Mouse (Mus musculus) heart, embryonic 14.5 days (tissue): ENCODE results near the gene Heatr3. TPM values are rescaled to one million over a fixed set of nuclear protein-coding genes. Genes with fewer than 3 reads are reported as not detected.

Source experiments
- ATAC-seq: fragments of 200-750 bp; cut with Nextera tagmentation; 2 replicates; pipeline ENCODE4 v1.8.0; 2017; ENCODE audit warnings: low read depth, moderate TSS enrichment; ENCODE audit not compliant: insufficient number of reproducible peaks, insufficient read depth, low FRiP score
- H3K27ac ChIP-seq, 2 experiments: fragments of 200-500 bp in 1 of 2; fragments of 300-500 bp in 1 of 2; sonication (generic) in 1 of 2; replicated peaks in 1 of 2; 2 replicates each; pipeline ENCODE4 v1.5.1; 2012 to 2014; ENCODE audit warnings: low read depth in 2 of 2, low read length in 2 of 2, control low read depth in 1 of 2, mild to moderate bottlenecking in 1 of 2, mixed read lengths in 1 of 2; ENCODE audit not compliant: control insufficient read depth in 1 of 2, insufficient read depth in 1 of 2
- H3K27me3 ChIP-seq: fragments of 300-500 bp; sonication (generic); 2 replicates; pipeline ENCODE4 v1.6.1; 2014; ENCODE audit warnings: mild to moderate bottlenecking, low read length, control low read depth; ENCODE audit not compliant: control insufficient read depth, insufficient read depth
- H3K36me3 ChIP-seq: fragments of 300-500 bp; sonication (generic); 2 replicates; pipeline ENCODE4 v1.6.1; 2014; ENCODE audit warnings: mild to moderate bottlenecking, control low read depth, low read length, mixed read lengths; ENCODE audit not compliant: control insufficient read depth, insufficient read depth
- H3K4me1 ChIP-seq, 2 experiments: fragments of 200-500 bp in 1 of 2; fragments of 300-500 bp in 1 of 2; sonication (generic) in 1 of 2; 2 replicates each; pipeline ENCODE4 v1.6.1; 2012 to 2014; ENCODE audit warnings: low read length in 2 of 2, control low read depth in 1 of 2, mixed read lengths in 1 of 2; ENCODE audit not compliant: control insufficient read depth in 2 of 2, insufficient read depth in 2 of 2
- H3K4me2 ChIP-seq: fragments of 300-500 bp; sonication (generic); 2 replicates; pipeline ENCODE4 v1.6.1; 2014; ENCODE audit warnings: mild to moderate bottlenecking, low read length
- H3K4me3 ChIP-seq, 2 experiments: fragments of 200-500 bp in 1 of 2; fragments of 300-500 bp in 1 of 2; sonication (generic) in 1 of 2; 2 replicates each; pipeline ENCODE4 v1.5.1; 2012 to 2014; ENCODE audit warnings: low read length in 2 of 2, mild to moderate bottlenecking in 2 of 2, control low read depth in 1 of 2, low read depth in 1 of 2, moderate library complexity in 1 of 2; ENCODE audit not compliant: control insufficient read depth in 1 of 2, insufficient read depth in 1 of 2
- H3K9ac ChIP-seq: fragments of 300-500 bp; sonication (generic); 2 replicates; pipeline ENCODE4 v1.6.1; 2014; ENCODE audit warnings: mild to moderate bottlenecking, low read length
- H3K9me3 ChIP-seq: fragments of 300-500 bp; sonication (generic); 2 replicates; pipeline ENCODE4 v1.6.1; 2016; ENCODE audit warnings: low read length, control low read depth; ENCODE audit not compliant: control insufficient read depth
- WGBS: fragments of 180-500 bp; shearing (Covaris S2); extraction: QIAGEN DNeasy Blood & Tissue Kit; methylation state at CpG from one replicate; pipeline ENCODE4 v1.1.7; 2014; 5-methylcytosine and 5-hydroxymethylcytosine counted together
- polyA plus RNA-seq: library from polyadenylated mRNA; unstranded; fragments of >200 nt; fragmentation: Nextera tagmentation; extraction: Ambion mirVana; gene quantifications from 2 replicates; pipeline ENCODE4 v1.2.1, GENCODE M21; 2014

Gene Heatr3
- polyA plus RNA-seq, 1 experiment from 2014 or later = 30.0 TPM

GRCm38 (mm10) chr8:88118456-88119036 is 19.1 kb upstream of the Heatr3 start, which contains the start of gene Cnep1r1:
Gene Cnep1r1, plus strand, starts transcription at chr8:88118769.
- WGBS = under 1% methylated on average over 49 of the region's 49 CpGs
- Histone ChIP-seq H3K27ac (peak within 1 kb of the TSS; percentile 78 to 85), H3K4me3 (peak within 1 kb of the TSS; percentile 83 to 100), H3K4me2 (peak within 1 kb of the TSS; percentile 72), H3K9me3 (no peaks in the 10 kb centered on the region), H3K36me3 (peaks cover 34% of the 10 kb centered on the region), H3K27me3 (no peaks in the 10 kb centered on the region), H3K9ac (peak within 1 kb of the TSS; percentile 96), H3K4me1 (peaks cover 0 to 8% of the 10 kb centered on the region in 2 experiments; a peak in 1 of 4 replicates)
- peak; percentile 98 for ATAC-seq

DNA sequence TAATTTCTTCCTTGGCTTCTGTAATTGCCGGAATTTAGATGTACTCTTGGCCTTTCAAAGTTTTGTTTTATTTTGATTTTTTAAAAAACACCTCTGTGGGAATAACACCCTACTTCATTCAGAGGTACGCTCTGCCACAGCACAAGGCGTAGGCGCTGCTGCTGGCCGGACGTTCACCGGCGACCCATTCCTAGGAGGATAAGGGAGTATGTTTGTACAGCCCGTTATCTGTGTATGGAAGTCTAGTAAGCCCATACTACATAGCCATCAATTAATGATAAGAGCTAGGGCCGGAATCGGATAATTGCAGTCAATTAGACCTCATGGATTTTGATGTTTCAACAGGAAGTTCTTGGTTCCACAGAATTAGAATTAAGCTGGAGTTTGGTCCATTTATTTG is 18.6 kb upstream of the Heatr3 start:
- peak overlapping the region; percentile 96 for H3K9ac ChIP-seq
- peak overlapping the region; percentile 78 to 85 for H3K27ac ChIP-seq
- under 1% methylated on average over 11 of the region's 11 CpGs for WGBS
- no peaks in the 10 kb centered on the region for H3K9me3 ChIP-seq
- peak; percentile 60; the same call in 1 of the 2 replicates for ATAC-seq
- H3K4me2 ChIP-seq = peak overlapping the region; percentile 72
- peaks cover 38% of the 10 kb centered on the region for H3K36me3 ChIP-seq
- H3K4me1 ChIP-seq = peaks cover 0 to 8% of the 10 kb centered on the region in 2 experiments; a peak in 1 of 4 replicates
- H3K27me3 ChIP-seq = no peaks in the 10 kb centered on the region
- peak overlapping the region; percentile 83 to 100 for H3K4me3 ChIP-seq

DNA sequence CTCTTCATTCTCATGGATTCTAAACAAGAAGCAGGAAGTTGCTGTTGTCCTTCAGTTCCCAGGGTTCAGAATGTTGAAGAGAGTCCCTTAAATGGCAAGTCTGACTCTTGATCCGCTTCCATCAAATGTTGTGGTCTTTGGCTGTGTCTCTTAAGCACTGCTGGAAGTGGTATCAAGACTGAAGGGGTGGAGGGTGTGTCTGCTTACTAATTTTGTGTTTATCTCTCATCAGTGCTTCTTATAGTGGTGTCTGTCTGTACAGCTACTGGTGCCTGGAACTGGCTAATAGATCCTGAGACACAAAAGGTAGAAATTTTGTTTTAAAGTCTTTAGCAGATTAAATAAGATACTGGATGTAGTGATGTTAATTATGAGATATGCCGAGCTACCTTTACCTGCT is 12.8 kb upstream of the Heatr3 start:
- Histone ChIP-seq H3K4me3 (no peak overlapping the region), H3K9ac (no peak overlapping the region), H3K9me3 (no peaks in the 10 kb centered on the region), H3K36me3 (peaks cover 87% of the 10 kb centered on the region), H3K4me1 (0 out of 4 replicates have a peak, but pooled peaks cover 0 to 4% of the 10 kb centered on the region in 2 experiments), H3K4me2 (no peak overlapping the region), H3K27me3 (no peaks in the 10 kb centered on the region), H3K27ac (no peak overlapping the region)
- ATAC-seq = no peak
- WGBS = 92% methylated on average over 2 of the region's 2 CpGs

GRCm38 (mm10) chr8:88129397-88129796 is 8.3 kb upstream of the Heatr3 start:
- H3K9me3 ChIP-seq = no peaks in the 10 kb centered on the region
- H3K9ac ChIP-seq = no peak overlapping the region
- ATAC-seq = no peak
- no peak overlapping the region for H3K4me2 ChIP-seq
- no peaks in the 10 kb centered on the region for H3K4me1 ChIP-seq
- no peak overlapping the region for H3K4me3 ChIP-seq
- H3K27ac ChIP-seq = no peak overlapping the region
- 87% methylated on average over 4 of the region's 4 CpGs for WGBS
- H3K27me3 ChIP-seq = no peaks in the 10 kb centered on the region
- H3K36me3 ChIP-seq = peaks cover 91% of the 10 kb centered on the region

GRCm38 (mm10) chr8:88130754-88131317 is 6.8 kb upstream of the Heatr3 start:
- Histone ChIP-seq H3K4me3 (no peak overlapping the region), H3K4me1 (no peaks in the 10 kb centered on the region), H3K27me3 (no peaks in the 10 kb centered on the region), H3K4me2 (no peak overlapping the region), H3K27ac (no peak overlapping the region), H3K9ac (no peak overlapping the region), H3K9me3 (no peaks in the 10 kb centered on the region), H3K36me3 (peaks cover 91% of the 10 kb centered on the region)
- 61% methylated on average over 7 of the region's 7 CpGs for WGBS
- ATAC-seq = no peak

DNA sequence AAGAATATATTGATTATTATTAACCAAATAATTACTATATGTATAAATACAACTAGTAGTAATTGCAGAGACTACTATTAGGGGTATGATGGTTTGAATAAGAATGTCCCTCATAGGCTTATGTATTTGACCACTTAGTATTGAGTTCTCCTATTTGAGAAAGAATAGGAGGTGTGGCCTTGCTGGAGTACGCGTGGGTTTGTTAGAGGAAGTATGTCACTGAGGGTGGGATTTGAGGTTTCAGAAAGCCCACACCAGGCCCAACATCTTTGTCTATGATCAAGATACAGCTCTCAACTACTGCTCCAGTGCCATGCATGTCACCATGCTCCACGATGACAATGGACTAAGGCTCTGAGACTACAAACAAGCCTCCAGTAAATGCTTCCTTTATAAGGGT is 1.6 kb downstream of the Heatr3 start:
- ATAC-seq = no peak
- Histone ChIP-seq H3K27ac (no peak overlapping the region), H3K4me1 (peaks cover 0 to 15% of the 10 kb centered on the region in 2 experiments; a peak in 2 of 4 replicates), H3K36me3 (peaks cover 67% of the 10 kb centered on the region), H3K4me3 (no peak overlapping the region), H3K9ac (no peak overlapping the region; the same call in 1 of the 2 replicates), H3K27me3 (no peaks in the 10 kb centered on the region), H3K4me2 (0 out of 2 replicates have a peak overlapping the region, but pooled peaks have one; percentile 77), H3K9me3 (no peaks in the 10 kb centered on the region)
- WGBS = 95% methylated on average over 3 of the region's 3 CpGs

- peaks cover 0 to 15% of the 10 kb centered on the region in 2 experiments; a peak in 2 of 4 replicates for H3K4me1 ChIP-seq
- no peak for ATAC-seq
- 87% methylated on average over 3 of the region's 3 CpGs for WGBS
Observed at GRCm38 (mm10) chr8:88141629-88142028, 4.0 kb downstream of the Heatr3 start.

More at GRCm38 (mm10) chr8:88141629-88142028, 4.0 kb downstream of the Heatr3 start:
- Histone ChIP-seq H3K9ac (no peak overlapping the region), H3K9me3 (no peaks in the 10 kb centered on the region), H3K4me2 (no peak overlapping the region), H3K27me3 (no peaks in the 10 kb centered on the region), H3K4me3 (no peak overlapping the region), H3K36me3 (peaks cover 68% of the 10 kb centered on the region), H3K27ac (no peak overlapping the region)
